Mouse (Mus musculus) liver, postnatal 0 days (tissue): ENCODE data around the gene Cd164l2.

Experiments
- CTCF ChIP-seq: sonication (generic); IDR thresholded peaks from 2 replicates; pipeline ENCODE4 v1.5.1; 2016; ENCODE audit warnings: antibody characterized with exemption, low read depth
- EP300 ChIP-seq: IDR thresholded peaks from 2 replicates; pipeline ENCODE4 v1.6.1; 2016; ENCODE audit warnings: antibody characterized with exemption, low read depth, mild to moderate bottlenecking

DNA sequence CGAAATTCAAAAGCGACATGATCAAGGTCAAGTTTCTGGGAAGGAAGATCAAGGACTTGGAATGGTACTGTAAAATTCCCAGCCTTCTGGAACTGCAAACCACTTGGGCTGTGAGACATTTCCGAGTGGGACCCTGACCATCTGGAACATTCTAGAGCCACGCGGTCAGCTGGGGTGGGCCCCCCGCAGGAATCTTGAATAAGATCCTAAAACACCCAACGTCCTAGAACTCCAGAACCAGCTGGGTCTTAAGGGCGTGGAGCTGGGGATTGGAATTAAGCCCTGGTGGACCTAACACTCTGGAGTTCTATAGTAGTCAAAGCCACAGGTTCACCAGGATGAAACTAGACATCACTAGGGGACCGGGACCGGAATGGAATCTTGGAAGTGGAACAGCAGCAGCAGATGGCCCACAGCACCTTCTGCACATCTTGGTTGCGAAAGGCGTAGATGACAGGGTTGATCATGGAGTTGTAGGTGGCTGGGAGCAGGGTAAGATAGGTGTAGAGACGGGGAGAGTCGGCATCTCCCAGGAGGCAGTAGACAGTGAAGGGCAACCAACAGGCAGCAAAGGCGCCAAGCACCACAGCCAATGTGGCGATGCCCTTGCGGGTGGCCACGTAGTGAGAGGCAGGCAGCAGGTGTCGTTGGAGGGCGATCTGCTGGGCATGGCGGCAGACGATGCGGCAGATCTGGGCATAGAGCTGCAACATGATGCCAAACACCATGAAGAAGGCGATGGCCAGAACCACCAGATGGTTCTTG is 1.7 kb upstream of the Cd164l2 start:
- TF ChIP-seq CTCF, result no peak
- TF ChIP-seq EP300, result no peak
